Mouse (Mus musculus): ENCODE measurements around the gene Huwe1.

GRCm38 (mm10) chrX:151929390-151929789 is 128.8 kb downstream of the Huwe1 start:
- TF ChIP-seq ZNF384 (IDR thresholded peaks at IDR 0.05; ENCODE audit: low read depth, low read length): no peak
- TF ChIP-seq CHD2 (IDR thresholded peaks at IDR 0.05; ENCODE audit: low read depth, low read length): no peak
